14 mouse cellular contexts compared by ENCODE assay signal in genomic region chr4:97874916-97875315, GRCm38 (mm10).
DNase-seq lines count a peak whose midpoint lies in the region; ATAC-seq and TF ChIP-seq lines count a peak whose summit lies in the region.
"Had no signal": no experiment of that assay in that cellular context is flagged by ENCODE, and none has a peak within 500 bp of the region (broad histone marks: within the 10 kb centered on the region; RNA-seq: fewer than 3 reads in every experiment).

No protein-coding gene starts in this region.

- H3K4me2 ChIP-seq in embryonic facial prominence, embryonic 14.5 days (ENCODE audit: low read depth, low read length): no peak overlapping the region
- no peak overlapping the region for H3K4me2 ChIP-seq in intestine, embryonic 16.5 days (ENCODE audit: low read depth, low read length)
- H3K4me2 ChIP-seq in intestine, postnatal 0 days (replicated peaks; ENCODE audit: low read depth): no peak overlapping the region
- no peak overlapping the region for H3K4me2 ChIP-seq in midbrain, embryonic 15.5 days
- H3K4me2 ChIP-seq: heart, embryonic 15.5 days; liver, embryonic 12.5 days had no signal

- peak overlapping the region; percentile 3; the same call in 1 of the 2 replicates for H3K27ac ChIP-seq in embryonic facial prominence, embryonic 14.5 days (replicated peaks; ENCODE audit: low read depth, low read length)
- H3K27ac ChIP-seq in embryonic facial prominence, embryonic 10.5 days (replicated peaks): no peak overlapping the region
- 0 out of 2 replicates have a peak overlapping the region, but pooled peaks have one; percentile 30 for H3K27ac ChIP-seq in intestine, embryonic 16.5 days (ENCODE audit: low read length)
- no peak overlapping the region for H3K27ac ChIP-seq in intestine, postnatal 0 days (ENCODE audit: low read depth, low read length)
- H3K27ac ChIP-seq in cortical plate, adult 2 months (ENCODE audit: insufficient read depth, low read length): peak overlapping the region; percentile 78
- no peak overlapping the region for H3K27ac ChIP-seq in midbrain, embryonic 15.5 days
- H3K27ac ChIP-seq: heart, embryonic 15.5 days; liver, embryonic 12.5 days had no signal

- TF ChIP-seq CTCF in intestine, postnatal 0 days (IDR thresholded peaks at IDR 0.05; ENCODE audit: low read depth): no peak
- no peak for TF ChIP-seq CTCF in cortical plate, adult 2 months (IDR thresholded peaks at IDR 0.05; ENCODE audit: extremely low read depth, insufficient read depth, low read length)

- no peaks in the 10 kb centered on the region for H3K36me3 ChIP-seq in embryonic facial prominence, embryonic 14.5 days (ENCODE audit: control insufficient read depth, insufficient read depth, low read length)
- H3K36me3 ChIP-seq in embryonic facial prominence, embryonic 10.5 days (replicated peaks): no peaks in the 10 kb centered on the region
- no peaks in the 10 kb centered on the region for H3K36me3 ChIP-seq in intestine, embryonic 16.5 days (ENCODE audit: control insufficient read depth, insufficient read depth, low read length)
- H3K36me3 ChIP-seq in intestine, postnatal 0 days (ENCODE audit: control insufficient read depth, insufficient read depth): no peaks in the 10 kb centered on the region
- H3K36me3 ChIP-seq in midbrain, embryonic 15.5 days (replicated peaks): no peaks in the 10 kb centered on the region
- H3K36me3 ChIP-seq: heart, embryonic 15.5 days; liver, embryonic 12.5 days had no signal

- ATAC-seq in embryonic facial prominence, embryonic 14.5 days (ENCODE audit: low read depth): no peak
- no peak for ATAC-seq in intestine, embryonic 16.5 days
- no peak for ATAC-seq in intestine, postnatal 0 days
- ATAC-seq in midbrain, embryonic 15.5 days (replicated peaks): peak; percentile 60
- ATAC-seq in CD4-positive, CD25-positive, alpha-beta regulatory T cell, adult 4 months: no peak
- ATAC-seq: liver, embryonic 12.5 days had no signal

- H3K9me3 ChIP-seq in embryonic facial prominence, embryonic 14.5 days (ENCODE audit: control insufficient read depth, low read length): no peaks in the 10 kb centered on the region
- no peaks in the 10 kb centered on the region for H3K9me3 ChIP-seq in embryonic facial prominence, embryonic 10.5 days
- no peaks in the 10 kb centered on the region for H3K9me3 ChIP-seq in intestine, embryonic 16.5 days (ENCODE audit: control insufficient read depth, low read length)
- no peaks in the 10 kb centered on the region for H3K9me3 ChIP-seq in intestine, postnatal 0 days (ENCODE audit: control insufficient read depth)
- H3K9me3 ChIP-seq in midbrain, embryonic 15.5 days: no peaks in the 10 kb centered on the region
- H3K9me3 ChIP-seq: heart, embryonic 15.5 days; liver, embryonic 12.5 days; megakaryocyte, embryonic 14.5 days had no signal

- H3K9ac ChIP-seq in embryonic facial prominence, embryonic 14.5 days (ENCODE audit: low read depth, low read length): no peak overlapping the region
- no peak overlapping the region for H3K9ac ChIP-seq in intestine, embryonic 16.5 days (ENCODE audit: low read depth, low read length)
- no peak overlapping the region for H3K9ac ChIP-seq in intestine, postnatal 0 days (ENCODE audit: low read depth, low read length)
- H3K9ac ChIP-seq in midbrain, embryonic 15.5 days: no peak overlapping the region
- H3K9ac ChIP-seq: heart, embryonic 15.5 days; liver, embryonic 12.5 days had no signal

- H3K4me3 ChIP-seq in embryonic facial prominence, embryonic 14.5 days (ENCODE audit: low read depth, low read length): no peak overlapping the region
- H3K4me3 ChIP-seq in embryonic facial prominence, embryonic 10.5 days: no peak overlapping the region
- no peak overlapping the region for H3K4me3 ChIP-seq in intestine, embryonic 16.5 days (ENCODE audit: low read length)
- no peak overlapping the region for H3K4me3 ChIP-seq in intestine, postnatal 0 days (ENCODE audit: low read depth, low read length)
- H3K4me3 ChIP-seq in cortical plate, adult 2 months (ENCODE audit: insufficient read depth, low read length): no peak overlapping the region
- H3K4me3 ChIP-seq in midbrain, embryonic 15.5 days: no peak overlapping the region
- H3K4me3 ChIP-seq: heart, embryonic 15.5 days; liver, embryonic 12.5 days; megakaryocyte, embryonic 14.5 days had no signal

- no peaks in the 10 kb centered on the region for H3K27me3 ChIP-seq in embryonic facial prominence, embryonic 14.5 days (replicated peaks; ENCODE audit: control insufficient read depth, insufficient read depth, low read length)
- no peaks in the 10 kb centered on the region for H3K27me3 ChIP-seq in embryonic facial prominence, embryonic 10.5 days (replicated peaks; ENCODE audit: low read depth, poor library complexity, severe bottlenecking)
- no peaks in the 10 kb centered on the region for H3K27me3 ChIP-seq in intestine, embryonic 16.5 days (replicated peaks; ENCODE audit: control insufficient read depth, insufficient read depth, low read length)
- H3K27me3 ChIP-seq in intestine, postnatal 0 days (replicated peaks; ENCODE audit: control insufficient read depth, insufficient read depth, low read length): no peaks in the 10 kb centered on the region
- no peaks in the 10 kb centered on the region for H3K27me3 ChIP-seq in midbrain, embryonic 15.5 days (replicated peaks)
- H3K27me3 ChIP-seq: heart, embryonic 15.5 days; liver, embryonic 12.5 days had no signal

- DNase-seq in embryonic facial prominence, embryonic 14.5 days (ENCODE audit: low spot score): no peak
- DNase-seq in embryonic facial prominence, embryonic 10.5 days (ENCODE audit: low spot score): no peak
- no peak for DNase-seq in gastrocnemius, postnatal 10 days
- DNase-seq: cerebellum, postnatal 14 days; kidney, postnatal 25 days; thymus, postnatal 36 days had no signal

- H3K4me1 ChIP-seq in embryonic facial prominence, embryonic 14.5 days (ENCODE audit: control insufficient read depth, insufficient read depth, low read length): peaks cover 31% of the 10 kb centered on the region
- H3K4me1 ChIP-seq in embryonic facial prominence, embryonic 10.5 days: peaks cover 7% of the 10 kb centered on the region
- H3K4me1 ChIP-seq in intestine, embryonic 16.5 days (ENCODE audit: control insufficient read depth, insufficient read depth, low read length): peaks cover 6% of the 10 kb centered on the region; the same call in 1 of the 2 replicates
- no peaks in the 10 kb centered on the region for H3K4me1 ChIP-seq in intestine, postnatal 0 days (replicated peaks; ENCODE audit: control insufficient read depth, insufficient read depth, low read length)
- H3K4me1 ChIP-seq in cortical plate, adult 2 months (ENCODE audit: control insufficient read depth, insufficient read depth, low read length): peaks cover 5% of the 10 kb centered on the region
- peaks cover 5% of the 10 kb centered on the region for H3K4me1 ChIP-seq in midbrain, embryonic 15.5 days
- H3K4me1 ChIP-seq: liver, embryonic 12.5 days had no signal

- 86% methylated on average over 3 of the region's 3 CpGs for WGBS in embryonic facial prominence, embryonic 14.5 days
- 70% methylated on average over 3 of the region's 3 CpGs for WGBS in embryonic facial prominence, embryonic 10.5 days
- 73% methylated on average over 3 of the region's 3 CpGs for WGBS in intestine, embryonic 16.5 days
- 80% methylated on average over 3 of the region's 3 CpGs for WGBS in intestine, postnatal 0 days
- 42% methylated on average over 3 of the region's 3 CpGs for WGBS in midbrain, embryonic 15.5 days

- TF ChIP-seq POLR2A in cortical plate, adult 2 months (IDR thresholded peaks at IDR 0.05; ENCODE audit: extremely low read depth, insufficient read depth, low read length): no peak

Comparison
In these comparisons a context has a peak if more than half of its experiments do, and no peak if none do; other contexts are left out.
1. H3K27ac ChIP-seq: peak in embryonic facial prominence, embryonic 14.5 days (single experiment), intestine, embryonic 16.5 days (single experiment) and cortical plate, adult 2 months (single experiment); none in embryonic facial prominence, embryonic 10.5 days (single experiment), intestine, postnatal 0 days (single experiment) and midbrain, embryonic 15.5 days (single experiment).